Mouse (Mus musculus) limb, embryonic 14.5 days (tissue): ENCODE data around the gene Tpst2. TPM values are rescaled to one million over a fixed set of nuclear protein-coding genes. Genes with fewer than 3 reads are reported as not detected.

Source experiments
- ATAC-seq: fragments of 200-750 bp; cut with Nextera tagmentation; 2 replicates; pipeline ENCODE4 v1.8.0; 2017; ENCODE audit warnings: low read depth, moderate number of reproducible peaks, moderate TSS enrichment; ENCODE audit not compliant: low FRiP score
- DNase-seq: peaks from one replicate; pipeline ENCODE4 v3.0.0-alpha.2; 2015; ENCODE audit warnings: low spot score
- H3K27ac ChIP-seq: fragments of 300-500 bp; sonication (generic); replicated peaks from 2 replicates; pipeline ENCODE4 v1.5.1; 2014; ENCODE audit warnings: low read depth, mild to moderate bottlenecking, low read length, moderate library complexity, mixed read lengths
- H3K27me3 ChIP-seq: fragments of 300-500 bp; sonication (generic); 2 replicates; pipeline ENCODE4 v1.6.1; 2014; ENCODE audit warnings: low read length, mixed read lengths; ENCODE audit not compliant: control insufficient read depth, insufficient read depth
- H3K36me3 ChIP-seq: fragments of 300-500 bp; sonication (generic); 2 replicates; pipeline ENCODE4 v1.6.1; 2014; ENCODE audit warnings: mild to moderate bottlenecking, low read length, moderate library complexity, mixed read lengths; ENCODE audit not compliant: control insufficient read depth, insufficient read depth
- H3K4me1 ChIP-seq: fragments of 300-500 bp; sonication (generic); 2 replicates; pipeline ENCODE4 v1.6.1; 2014; ENCODE audit warnings: antibody characterized with exemption, low read length, mixed read lengths; ENCODE audit not compliant: control insufficient read depth, insufficient read depth
- H3K4me2 ChIP-seq: fragments of 300-500 bp; sonication (generic); replicated peaks from 2 replicates; pipeline ENCODE4 v1.6.1; 2014; ENCODE audit warnings: low read depth, mild to moderate bottlenecking, low read length, moderate library complexity; ENCODE audit not compliant: severe bottlenecking
- H3K4me3 ChIP-seq: fragments of 300-500 bp; sonication (generic); replicated peaks from 2 replicates; pipeline ENCODE4 v1.5.1; 2014; ENCODE audit warnings: low read length
- H3K9ac ChIP-seq: fragments of 300-500 bp; sonication (generic); 2 replicates; pipeline ENCODE4 v1.6.1; 2014; ENCODE audit warnings: mild to moderate bottlenecking, low read depth, low read length, moderate library complexity; ENCODE audit not compliant: severe bottlenecking
- H3K9me3 ChIP-seq: fragments of 300-500 bp; sonication (generic); 2 replicates; pipeline ENCODE4 v1.6.1; 2016; ENCODE audit warnings: low read length; ENCODE audit not compliant: control insufficient read depth
- POLR2A ChIP-seq: fragments of 200-500 bp; IDR thresholded peaks from 2 replicates; pipeline ENCODE4 v1.8.0; 2012; ENCODE audit warnings: inconsistent platforms, mild to moderate bottlenecking, moderate library complexity, borderline replicate concordance; ENCODE audit not compliant: insufficient read depth, insufficient read length; ENCODE audit errors: extremely low read depth
- WGBS: fragments of 180-500 bp; shearing (Covaris S2); extraction: QIAGEN DNeasy Blood & Tissue Kit; methylation state at CpG from one replicate; pipeline ENCODE4 v1.1.7; 2014; 5-methylcytosine and 5-hydroxymethylcytosine counted together
- polyA plus RNA-seq, 2 experiments: library from polyadenylated mRNA; depleted of rRNA in 1 of 2; stranded (reverse) in 1 of 2; unstranded in 1 of 2; fragments of >200 nt; fragmentation: Nextera tagmentation in 1 of 2; extraction: Ambion mirVana in 1 of 2; gene quantifications; 2 replicates each; pipeline versions ENCODE4 v1.2.1 to v1.2.3; 2012 to 2014

Tpst2 gene
- polyA plus RNA-seq (2012; rRNA removed) (37.0 and 41.4 TPM in 2 replicates), polyA plus RNA-seq (2014; fragmentation: Nextera tagmentation; extraction: Ambion mirVana) (39.7 and 46.5 TPM in 2 replicates)

- H3K27ac ChIP-seq, result peak within 1 kb of the TSS; percentile 30; the same call in 1 of the 2 replicates
- TF ChIP-seq POLR2A, result peak; percentile 93; the same call in 1 of the 2 replicates
- H3K27me3 ChIP-seq, result no peaks in the 10 kb centered on the region
- DNase-seq, result peak; percentile 99
- peaks cover 18% of the 10 kb centered on the region for H3K4me1 ChIP-seq
- peak within 1 kb of the TSS; percentile 80 for H3K4me3 ChIP-seq
- under 1% methylated on average over 26 of the region's 62 CpGs for WGBS
- no peaks in the 10 kb centered on the region for H3K9me3 ChIP-seq
- no peaks in the 10 kb centered on the region; the same call in 1 of the 2 replicates for H3K36me3 ChIP-seq
- peak; percentile 97 for ATAC-seq
- peak within 1 kb of the TSS; percentile 75 for H3K9ac ChIP-seq
- peak within 1 kb of the TSS; percentile 68 for H3K4me2 ChIP-seq
Measured at GRCm38 (mm10) chr5:112276267-112276873, at the start of gene Tpst2. Gene Tpst2 (plus strand): TSS chr5:112276691.

DNA sequence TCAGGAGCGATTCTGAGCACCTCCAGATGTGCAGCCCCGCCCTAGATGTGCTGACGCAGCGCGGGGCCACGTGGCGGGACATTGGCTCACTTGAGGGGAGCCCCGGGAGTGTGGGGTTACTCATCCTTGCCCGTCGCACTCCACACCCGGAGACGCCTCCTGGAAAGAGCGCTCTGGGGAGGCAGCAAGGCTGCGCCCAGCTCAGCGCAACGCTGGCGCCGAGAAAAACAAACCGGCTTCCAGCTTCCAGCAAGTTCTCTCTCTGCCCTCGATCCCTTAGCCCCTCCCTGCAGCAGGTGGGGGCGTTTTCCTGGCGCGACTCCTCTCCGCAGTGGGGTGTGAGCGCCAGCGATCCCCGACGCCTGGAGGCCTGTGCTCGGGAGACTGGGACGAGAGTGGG lies 49.1 kb upstream of the Tpst2 start:
- ATAC-seq (peak; percentile 42), DNase-seq (peak; percentile 23)
- Histone ChIP-seq H3K36me3 (peaks cover 3% of the 10 kb centered on the region; the same call in 1 of the 2 replicates), H3K27ac (no peak overlapping the region), H3K9me3 (no peaks in the 10 kb centered on the region), H3K27me3 (peaks cover 23% of the 10 kb centered on the region), H3K4me1 (peaks cover 15% of the 10 kb centered on the region), H3K4me2 (peak overlapping the region; percentile 80), H3K9ac (peak overlapping the region; percentile 53), H3K4me3 (peak overlapping the region; percentile 43)
- no peak for TF ChIP-seq POLR2A
- WGBS, result under 1% methylated on average over 30 of the region's 30 CpGs

DNA sequence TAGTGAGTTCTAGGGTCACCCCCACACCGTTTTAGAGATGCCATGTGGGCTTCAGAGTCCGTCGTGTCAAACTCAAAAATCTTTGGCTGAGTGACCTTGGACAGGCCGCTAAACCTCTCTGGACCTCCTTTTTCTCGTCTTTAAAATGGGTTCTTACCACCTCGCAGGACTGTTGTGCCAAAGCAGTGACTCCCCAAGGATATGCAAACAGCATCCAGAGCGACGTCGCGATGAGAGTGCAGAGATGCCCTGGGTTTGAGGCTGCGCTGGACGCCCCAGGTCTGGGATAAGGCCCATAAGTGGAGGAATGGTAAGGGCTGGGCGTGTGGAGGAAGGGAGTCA lies 48.6 kb upstream of the Tpst2 start:
- Histone ChIP-seq H3K36me3 (peaks cover under 1% of the 10 kb centered on the region; the same call in 1 of the 2 replicates), H3K9me3 (no peaks in the 10 kb centered on the region), H3K4me2 (peak overlapping the region; percentile 80), H3K27ac (no peak overlapping the region), H3K27me3 (peaks cover 23% of the 10 kb centered on the region), H3K4me1 (peaks cover 15% of the 10 kb centered on the region), H3K4me3 (peak overlapping the region; percentile 43), H3K9ac (peak overlapping the region; percentile 53)
- 3% methylated on average over 12 of the region's 13 CpGs for WGBS
- no peak for TF ChIP-seq POLR2A
- ATAC-seq (no peak), DNase-seq (no peak)

- Histone ChIP-seq H3K4me3 (peak overlapping the region; percentile 43), H3K4me2 (peak overlapping the region; percentile 80), H3K27me3 (peaks cover 23% of the 10 kb centered on the region), H3K9me3 (no peaks in the 10 kb centered on the region), H3K9ac (peak overlapping the region; percentile 53), H3K4me1 (peaks cover 15% of the 10 kb centered on the region), H3K27ac (no peak overlapping the region), H3K36me3 (no peaks in the 10 kb centered on the region)
- DNase-seq, result peak; percentile 15
- peak; percentile 36 for ATAC-seq
- 1% methylated on average over 55 of the region's 57 CpGs for WGBS
- 0 out of 2 replicates have a peak, but pooled peaks have one; percentile 48 for TF ChIP-seq POLR2A
Measured at GRCm38 (mm10) chr5:112228240-112229076, 48.0 kb upstream of the Tpst2 start.

GRCm38 (mm10) chr5:112235806-112236205 lies 40.7 kb upstream of the Tpst2 start:
- Histone ChIP-seq H3K27me3 (peaks cover 9% of the 10 kb centered on the region; the same call in 1 of the 2 replicates), H3K9me3 (no peaks in the 10 kb centered on the region), H3K27ac (no peak overlapping the region), H3K4me2 (no peak overlapping the region), H3K36me3 (no peaks in the 10 kb centered on the region), H3K4me3 (no peak overlapping the region), H3K4me1 (peaks cover 4% of the 10 kb centered on the region; the same call in 1 of the 2 replicates), H3K9ac (no peak overlapping the region)
- TF ChIP-seq POLR2A, result no peak
- ATAC-seq, result no peak
- no peak for DNase-seq
- WGBS, result 68% methylated on average over 5 of the region's 5 CpGs
